Mouse (Mus musculus) left cerebral cortex, adult 18-20 months (tissue): ENCODE data around the gene Lifr. TPM values are rescaled to one million over a fixed set of nuclear protein-coding genes. Genes with fewer than 3 reads are reported as not detected.

Experiments
- DNase-seq, 2 experiments: peaks; one replicate each; pipeline ENCODE4 v3.0.0; 2021 to 2022; ENCODE audit warnings: low spot score in 2 of 2, mixed read lengths in 1 of 2
- total RNA-seq, 2 experiments: library from RNA; stranded (reverse); gene quantifications; 2 replicates each; pipeline ENCODE4 v1.2.3; 2021

Lifr gene
- total RNA-seq, 2 experiments from 2014 or later = 42.5 to 44.8 TPM

DNA sequence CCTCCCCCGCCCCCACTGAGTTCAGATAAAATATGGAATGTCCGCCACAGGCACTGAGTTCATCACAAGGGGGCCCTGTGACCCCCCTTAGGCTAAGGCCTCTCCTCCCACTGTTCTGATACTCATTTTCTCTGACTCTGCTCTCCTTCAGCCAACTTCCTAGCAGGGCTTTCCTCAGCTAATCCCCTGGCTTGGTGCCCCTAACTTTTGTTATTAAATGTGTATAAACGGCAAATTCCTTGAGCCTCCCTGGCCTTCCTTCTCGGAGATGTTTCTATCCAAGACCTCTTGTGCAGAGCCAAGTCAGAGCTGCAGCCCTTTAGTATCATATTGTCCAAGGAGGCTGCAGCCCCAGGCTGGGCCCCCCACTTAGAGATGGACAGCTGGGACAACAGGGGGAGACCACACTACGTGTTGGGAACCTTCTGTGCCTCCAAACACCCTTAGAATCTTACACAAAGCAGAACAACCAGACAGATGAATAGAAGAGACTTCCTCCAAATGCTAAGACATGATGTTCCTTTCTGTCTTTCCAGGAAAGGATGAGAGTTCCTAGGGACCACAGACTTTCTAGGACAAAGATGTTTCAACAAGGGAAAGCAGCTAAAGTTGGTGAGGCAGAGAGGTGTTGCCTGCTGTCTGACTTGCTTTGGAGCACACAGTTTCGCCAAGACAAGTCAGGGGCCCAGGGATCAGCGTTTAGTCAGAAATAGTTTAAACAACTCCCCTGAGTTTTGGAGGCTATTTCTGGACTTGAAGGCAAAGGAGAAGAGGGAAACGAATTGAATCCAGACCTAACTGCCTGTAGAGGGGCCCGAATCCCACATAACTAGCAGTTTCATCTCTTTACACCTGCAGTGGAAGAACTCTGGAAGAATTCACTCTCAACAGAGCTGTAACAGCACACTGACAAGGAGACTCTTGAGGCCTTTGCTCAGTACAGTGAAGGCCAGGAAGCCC is 111.3 kb downstream of the Lifr start:
- DNase-seq = no peak

DNA sequence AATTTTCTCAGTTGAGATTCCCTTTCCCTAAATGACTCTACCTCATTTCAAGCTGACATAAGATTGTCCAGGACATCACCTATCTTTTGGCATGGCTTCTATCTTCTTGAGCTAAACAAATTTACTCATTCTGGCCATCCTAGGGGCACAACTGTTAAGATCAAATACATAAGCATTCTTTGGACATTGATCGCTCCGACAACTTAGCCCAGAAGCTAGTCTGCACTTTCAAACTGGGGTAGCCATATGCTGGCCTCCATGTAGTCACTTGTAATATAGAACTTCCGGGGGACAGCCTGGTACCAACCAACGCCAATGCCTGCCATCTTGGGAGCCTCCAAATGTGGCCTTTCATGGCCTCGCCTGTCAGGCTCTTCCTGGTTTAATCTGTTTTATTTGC is 112.6 kb downstream of the Lifr start:
- DNase-seq = no peak

DNA sequence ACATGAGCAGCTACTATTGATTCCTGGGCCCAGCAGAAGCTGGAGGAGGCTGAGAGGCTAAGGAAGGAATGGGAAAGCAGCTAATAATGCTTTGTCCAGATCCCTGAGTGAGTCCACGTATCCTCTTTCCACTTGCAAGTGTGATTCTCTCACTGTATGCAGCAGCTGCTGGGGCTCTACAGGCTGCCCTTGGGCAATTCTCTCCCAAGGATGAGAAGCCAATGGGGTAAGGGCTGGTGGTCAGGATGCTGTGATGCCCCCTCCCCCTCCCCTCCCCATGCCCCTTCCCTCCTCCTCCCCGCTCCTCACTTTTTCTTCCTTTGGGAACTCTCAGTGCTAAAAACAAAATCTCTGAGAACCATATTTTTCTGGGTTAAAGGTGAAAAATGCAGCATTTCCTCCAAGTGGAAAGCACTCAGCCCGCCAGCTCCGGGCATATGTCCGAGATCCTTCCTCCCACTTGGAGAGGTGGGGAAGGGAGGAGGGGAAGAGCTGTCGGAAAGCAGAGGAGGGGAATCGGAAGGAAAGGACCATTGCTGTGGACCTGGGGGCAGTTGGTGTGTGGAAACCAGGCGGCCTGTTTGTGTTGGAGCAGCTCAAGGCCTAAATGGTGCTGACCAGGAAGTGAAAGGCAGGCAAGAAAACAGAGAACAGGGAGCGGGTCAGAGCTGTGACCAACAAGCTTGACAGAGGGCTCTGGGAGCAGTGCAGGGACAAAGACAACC is 113.4 kb downstream of the Lifr start:
- DNase-seq = no peak

- DNase-seq = no peak
Measured at GRCm38 (mm10) chr15:7204917-7205316, 114.5 kb downstream of the Lifr start.

GRCm38 (mm10) chr15:7206110-7206509 is 115.7 kb downstream of the Lifr start:
- DNase-seq = no peak

DNA sequence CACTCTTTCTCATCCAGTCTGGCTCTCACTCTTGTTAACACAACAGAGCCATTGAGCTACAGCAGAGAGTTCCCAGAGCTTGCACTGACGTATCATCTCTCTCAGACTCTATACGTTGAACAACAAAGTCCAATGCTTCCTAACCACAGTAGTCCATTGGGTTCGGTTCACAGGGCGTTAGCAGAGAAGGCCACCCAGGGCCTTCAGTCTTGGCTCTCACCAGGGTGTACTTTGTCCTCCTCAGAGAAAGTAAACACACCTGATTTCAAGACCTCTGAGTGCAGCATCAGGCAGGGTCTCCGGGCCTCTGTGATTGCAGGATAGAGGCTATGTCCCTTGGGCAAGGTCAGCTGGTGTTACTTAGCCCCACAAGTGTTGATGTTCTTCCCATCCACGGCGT is 116.9 kb downstream of the Lifr start:
- no peak for DNase-seq

DNA sequence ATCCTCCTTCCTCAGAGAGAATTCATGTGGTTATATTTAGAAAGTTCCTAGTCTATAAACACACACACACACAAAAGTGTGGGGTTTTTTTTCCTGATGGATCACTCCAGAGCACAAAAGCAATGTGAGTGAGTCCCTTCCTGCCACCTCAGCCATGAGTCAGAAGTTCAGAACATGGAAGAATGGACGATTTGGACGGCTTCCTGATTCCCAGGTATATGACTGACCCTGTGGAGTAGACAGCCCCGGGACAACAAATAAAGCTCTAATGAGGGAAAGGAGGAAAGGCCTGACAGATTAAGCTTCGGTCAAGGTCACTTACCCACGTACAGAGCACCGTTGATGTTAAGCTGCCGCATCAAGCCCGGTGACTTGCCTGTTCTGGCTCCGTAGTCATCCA is 117.8 kb downstream of the Lifr start:
- DNase-seq = no peak

DNA sequence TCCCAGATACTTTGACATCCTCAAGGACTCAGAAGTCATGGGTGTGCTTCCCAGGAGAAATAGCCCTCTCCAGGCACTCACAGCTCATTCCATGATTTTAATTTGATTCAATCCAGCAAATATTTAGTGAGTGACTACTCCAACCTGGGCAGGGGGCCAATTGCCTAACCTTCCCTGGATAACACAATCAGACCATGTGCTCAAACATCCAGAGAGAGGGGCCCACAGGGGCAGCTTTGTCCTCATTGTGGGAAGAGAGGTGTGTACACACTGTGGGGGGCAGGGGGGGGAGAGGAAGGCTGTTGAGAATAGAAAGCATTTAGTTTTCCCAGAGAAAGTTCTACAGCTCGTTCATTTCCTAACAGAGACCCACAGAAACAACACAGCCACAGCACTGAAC is 123.3 kb downstream of the Lifr start:
- DNase-seq = no peak

DNA sequence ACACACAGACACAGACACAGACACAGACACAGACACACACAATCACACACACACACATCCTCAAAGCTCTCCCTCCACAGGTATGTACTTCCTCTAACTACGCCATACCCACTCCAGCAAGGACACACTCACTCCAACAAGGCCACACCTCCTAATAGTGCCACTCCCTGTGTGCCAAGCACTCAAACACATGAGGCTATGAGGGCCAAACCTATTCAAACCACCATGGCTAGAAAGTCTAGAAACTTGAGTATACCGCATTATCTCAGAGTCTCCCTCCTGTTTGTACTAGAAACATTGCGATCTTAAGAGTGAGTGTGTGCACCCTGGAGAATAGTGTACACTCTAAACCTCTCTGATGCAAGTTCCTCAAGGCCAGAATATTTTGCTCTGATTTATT is 125.4 kb downstream of the Lifr start:
- DNase-seq = no peak

DNA sequence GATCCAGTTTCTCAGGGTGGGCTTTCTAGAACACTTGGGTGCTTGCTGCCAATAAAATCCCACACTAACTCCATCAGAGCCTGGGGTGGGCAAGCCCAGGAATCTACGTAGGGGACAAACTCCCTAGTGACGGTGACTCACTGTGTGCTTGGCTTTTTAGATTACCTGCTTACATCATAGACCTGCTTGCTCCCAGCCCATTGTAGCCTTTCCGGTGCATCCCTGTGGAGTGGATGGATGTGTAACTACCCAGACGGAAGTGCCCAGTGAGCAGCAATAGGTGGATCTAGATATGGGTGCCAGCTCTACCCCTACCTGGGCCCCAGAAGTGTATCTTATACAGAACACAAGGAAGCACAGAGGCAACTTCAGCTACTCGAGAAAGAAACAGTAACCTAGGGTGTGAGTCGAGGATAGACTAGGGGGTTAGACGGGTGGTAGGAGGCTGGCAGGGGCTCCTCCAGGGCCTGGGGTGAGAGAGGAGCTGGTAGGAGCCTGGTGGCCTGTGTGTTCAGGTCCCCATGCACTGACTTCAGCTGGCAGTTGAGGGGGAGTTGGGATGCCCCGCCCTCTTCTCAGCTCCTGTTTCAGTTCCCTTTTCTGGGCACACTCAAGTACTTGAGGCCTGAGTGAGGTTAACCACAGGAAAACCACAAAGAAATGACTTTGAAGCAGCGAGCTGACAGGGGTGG is 126.3 kb downstream of the Lifr start:
- DNase-seq = no peak

- no peak for DNase-seq
Measured at GRCm38 (mm10) chr15:7217273-7217598, 126.8 kb downstream of the Lifr start.

GRCm38 (mm10) chr15:7222809-7223208 is 132.4 kb downstream of the Lifr start:
- DNase-seq = no peak

- no peak for DNase-seq
Measured at GRCm38 (mm10) chr15:7224151-7224775, 133.8 kb downstream of the Lifr start.

- DNase-seq = peak; percentile 77 to 81
Measured at GRCm38 (mm10) chr15:7226225-7226624, 135.8 kb downstream of the Lifr start.

- no peak for DNase-seq
Measured at GRCm38 (mm10) chr15:7233393-7234090, 143.1 kb downstream of the Lifr start.

GRCm38 (mm10) chr15:7239904-7240303 is 149.5 kb downstream of the Lifr start:
- no peak for DNase-seq

GRCm38 (mm10) chr15:7240950-7241349 is 150.5 kb downstream of the Lifr start:
- DNase-seq = peak in 1 of 2 experiments; percentile 43

GRCm38 (mm10) chr15:7242161-7242850 is 151.9 kb downstream of the Lifr start:
- DNase-seq = no peak
